Mouse (Mus musculus) layer of hippocampus, postnatal 10 days (tissue): ENCODE results near the gene Kctd13. TPM values are rescaled to one million over a fixed set of nuclear protein-coding genes. Genes with fewer than 3 reads are reported as not detected.

Experiments
- DNase-seq, 2 experiments: peaks; one replicate each; pipeline ENCODE4 v3.0.0; 2021; ENCODE audit warnings: low spot score in 2 of 2
- total RNA-seq, 2 experiments: library from RNA; stranded (reverse); gene quantifications; 2 replicates each; pipeline ENCODE4 v1.2.3; 2021

The Kctd13 gene
- total RNA-seq, 2 experiments from 2014 or later: 151 to 152 TPM

- DNase-seq: no peak
Observed at GRCm38 (mm10) chr7:126941171-126941570, 12.5 kb downstream of the Kctd13 start.

- no peak for DNase-seq
Observed at GRCm38 (mm10) chr7:126941801-126942200, 13.1 kb downstream of the Kctd13 start.

GRCm38 (mm10) chr7:126946530-126946929, 17.9 kb downstream of the Kctd13 start:
- DNase-seq: peak; percentile 51 to 52

- DNase-seq: no peak
Observed at GRCm38 (mm10) chr7:126948626-126949025, 19.9 kb downstream of the Kctd13 start.

DNA sequence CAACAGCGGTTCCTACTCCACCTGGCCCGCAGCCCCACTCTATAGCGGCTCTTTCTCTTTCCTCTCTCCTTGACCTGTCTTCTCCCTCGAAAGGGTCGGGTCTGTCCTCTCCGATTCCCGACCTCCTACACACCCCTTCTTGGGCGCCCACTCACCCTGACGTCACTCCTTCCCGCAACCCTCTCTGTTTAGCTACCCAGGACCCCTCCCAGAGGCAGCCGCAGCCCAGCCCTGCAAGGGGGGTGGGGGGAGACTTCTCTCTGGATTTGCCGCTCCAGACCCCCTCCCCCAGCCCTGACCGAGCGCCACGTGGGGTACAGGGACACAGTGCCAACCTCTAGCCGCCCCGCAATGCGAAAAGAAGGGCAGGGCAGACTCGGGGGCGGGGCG, 20.7 kb downstream of the Kctd13 start, which contains the start of gene Asphd1:
Asphd1 (minus strand) TSS at position 180 of the 390 bp plus-strand sequence.
- peak; percentile 61 to 76 for DNase-seq

GRCm38 (mm10) chr7:126949793-126950646, 21.3 kb downstream of the Kctd13 start, which contains the start of gene Sez6l2:
Gene Sez6l2 (plus strand): TSS chr7:126950563.
- DNase-seq: peak; percentile 84 to 87

- peak in 1 of 2 experiments; percentile 32 for DNase-seq
Observed at GRCm38 (mm10) chr7:126950647-126951615, 22.3 kb downstream of the Kctd13 start.

- DNase-seq: no peak
Observed at GRCm38 (mm10) chr7:126951741-126952140, 23.1 kb downstream of the Kctd13 start.

DNA sequence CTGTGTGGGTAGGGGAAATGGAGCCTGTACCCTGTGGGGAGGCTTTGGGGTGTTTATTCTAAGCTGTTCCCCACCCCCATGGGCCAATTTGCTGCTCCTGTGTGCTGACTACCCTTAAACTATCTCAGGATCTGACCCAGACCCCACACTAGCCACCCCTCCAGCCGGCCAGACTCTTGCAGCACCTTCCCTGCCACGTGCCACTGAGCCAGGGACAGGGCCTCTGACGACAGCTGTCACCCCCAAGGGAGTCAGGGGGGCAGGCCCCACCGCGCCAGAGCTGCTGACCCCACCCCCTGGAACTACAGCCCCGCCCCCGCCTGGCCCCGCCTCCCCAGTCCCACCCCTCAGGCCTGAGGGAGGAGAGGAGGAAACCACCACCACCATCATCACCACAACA, 24.0 kb downstream of the Kctd13 start:
- no peak for DNase-seq

GRCm38 (mm10) chr7:126955125-126955524, 26.4 kb downstream of the Kctd13 start:
- no peak for DNase-seq

DNA sequence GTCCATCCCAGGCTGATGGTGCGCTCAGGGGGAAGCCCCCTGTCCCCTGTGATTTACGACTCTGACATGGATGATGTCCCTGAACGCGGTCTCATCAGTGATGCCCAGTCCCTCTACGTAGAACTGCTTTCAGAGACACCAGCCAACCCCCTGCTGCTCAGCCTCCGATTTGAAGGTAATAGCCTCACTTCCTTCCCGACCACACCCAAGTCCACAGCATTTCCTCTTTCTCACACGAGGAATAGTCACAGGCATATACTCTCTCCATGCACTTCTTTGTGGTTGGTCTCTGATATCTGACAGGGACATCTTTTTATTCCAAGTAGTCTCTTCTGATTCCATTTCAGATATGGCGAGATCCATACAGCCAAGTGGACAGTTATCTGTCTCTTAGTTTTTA, 31.1 kb downstream of the Kctd13 start:
- no peak for DNase-seq

DNA sequence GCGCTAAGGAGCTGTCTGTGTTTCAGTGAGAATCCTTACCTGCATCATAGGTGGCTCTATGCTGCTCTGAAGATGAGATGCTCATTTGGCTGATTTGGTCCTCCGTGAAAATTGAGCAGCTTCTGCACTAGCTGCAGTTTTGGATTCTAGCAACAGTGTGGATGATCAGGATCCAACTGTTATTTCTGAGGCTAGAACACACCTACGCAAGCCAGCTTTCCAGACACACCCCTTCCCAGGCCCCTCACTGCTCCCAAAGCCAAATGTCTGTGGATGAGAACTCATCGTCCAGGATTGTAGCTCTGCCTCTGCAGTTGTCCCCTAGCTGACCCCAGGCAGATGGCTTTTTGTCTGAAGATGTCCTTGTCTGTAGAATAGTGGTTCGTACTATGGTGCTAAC, 32.4 kb downstream of the Kctd13 start:
- DNase-seq: no peak

DNA sequence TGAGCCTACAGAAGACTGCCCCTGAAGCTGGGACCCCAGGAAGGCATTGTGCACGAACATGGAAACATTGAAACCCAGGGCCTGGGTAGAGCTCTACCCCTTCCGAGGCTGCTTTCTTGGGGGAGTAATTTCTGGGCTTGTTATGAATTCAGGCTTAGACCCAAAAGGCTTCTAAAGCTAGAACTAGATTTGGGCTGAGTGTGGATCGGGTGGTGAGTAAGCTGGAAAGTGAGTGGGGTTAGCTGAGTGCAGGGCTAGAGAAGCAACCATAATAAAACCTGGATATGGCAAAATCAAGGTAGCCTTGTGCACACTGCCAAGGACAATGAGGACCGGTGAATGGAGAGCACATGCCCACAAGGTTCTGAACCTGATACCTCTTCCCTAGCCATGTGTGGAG, 33.3 kb downstream of the Kctd13 start:
- DNase-seq: no peak

DNA sequence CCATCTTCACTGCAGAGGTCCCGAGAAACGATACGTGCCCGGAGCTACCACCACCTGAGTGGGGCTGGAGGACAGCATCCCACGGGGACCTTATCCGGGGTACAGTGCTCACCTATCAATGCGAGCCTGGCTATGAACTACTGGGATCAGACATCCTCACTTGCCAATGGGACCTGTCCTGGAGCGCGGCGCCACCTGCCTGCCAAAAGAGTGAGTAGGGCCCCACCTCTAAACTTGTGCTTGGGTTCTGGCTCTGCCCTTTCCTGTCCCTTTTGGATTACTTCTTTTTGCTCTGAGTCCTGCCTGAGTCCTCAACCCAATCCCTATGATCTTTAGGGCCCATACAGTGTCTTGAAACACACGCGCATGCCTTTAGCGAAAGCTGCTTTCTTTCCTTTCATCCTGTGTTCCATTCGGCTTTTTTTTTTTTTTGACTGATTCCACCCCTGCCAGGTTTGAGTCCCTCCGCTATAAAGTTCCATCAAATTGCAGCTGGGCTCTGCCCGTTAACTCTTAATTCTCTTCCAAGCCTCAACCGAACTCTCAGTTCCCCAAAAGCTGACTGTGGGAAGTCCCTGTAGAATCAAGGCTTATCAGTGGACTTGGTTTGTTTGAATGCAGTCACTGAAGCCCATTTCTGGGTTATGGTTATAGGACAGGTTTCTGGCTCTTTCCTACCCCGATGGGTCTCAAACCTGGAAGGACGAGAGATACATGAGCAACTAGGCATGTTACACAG, 35.0 kb downstream of the Kctd13 start:
- DNase-seq: peak in 1 of 2 experiments; percentile 44

- no peak for DNase-seq
Observed at GRCm38 (mm10) chr7:126965568-126965967, 36.9 kb downstream of the Kctd13 start.

GRCm38 (mm10) chr7:126967361-126967760, 38.7 kb downstream of the Kctd13 start:
- DNase-seq: no peak

DNA sequence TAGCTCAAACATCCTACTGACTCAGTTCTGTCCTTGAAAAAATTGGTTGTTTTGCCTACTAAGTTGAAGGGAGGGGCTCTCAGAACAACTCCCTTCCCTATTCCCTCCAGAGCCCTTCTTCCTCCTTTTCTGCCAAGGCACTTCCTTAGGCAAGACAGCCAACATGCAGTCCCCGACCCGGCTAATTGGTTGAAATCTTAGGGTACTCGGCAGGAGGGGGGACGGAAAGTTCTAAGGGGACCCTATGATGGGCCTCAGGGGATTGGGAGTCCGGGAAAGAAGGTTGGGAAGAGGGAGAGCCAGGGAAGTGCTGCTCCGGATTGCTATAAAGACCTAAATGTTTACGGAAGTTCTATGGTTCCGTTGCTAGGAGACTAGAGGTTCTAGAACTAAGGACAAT, 46.8 kb downstream of the Kctd13 start:
- no peak for DNase-seq

GRCm38 (mm10) chr7:126975893-126975949, 47.0 kb downstream of the Kctd13 start, which contains the start of gene Cdipt:
Gene Cdipt (plus strand): TSS chr7:126975914.
- DNase-seq: no peak

- peak; percentile 98 for DNase-seq
Observed at GRCm38 (mm10) chr7:126975950-126976866, 47.5 kb downstream of the Kctd13 start, which contains the start of gene Cdiptos. Gene Cdiptos (minus strand): TSS chr7:126976098.

DNA sequence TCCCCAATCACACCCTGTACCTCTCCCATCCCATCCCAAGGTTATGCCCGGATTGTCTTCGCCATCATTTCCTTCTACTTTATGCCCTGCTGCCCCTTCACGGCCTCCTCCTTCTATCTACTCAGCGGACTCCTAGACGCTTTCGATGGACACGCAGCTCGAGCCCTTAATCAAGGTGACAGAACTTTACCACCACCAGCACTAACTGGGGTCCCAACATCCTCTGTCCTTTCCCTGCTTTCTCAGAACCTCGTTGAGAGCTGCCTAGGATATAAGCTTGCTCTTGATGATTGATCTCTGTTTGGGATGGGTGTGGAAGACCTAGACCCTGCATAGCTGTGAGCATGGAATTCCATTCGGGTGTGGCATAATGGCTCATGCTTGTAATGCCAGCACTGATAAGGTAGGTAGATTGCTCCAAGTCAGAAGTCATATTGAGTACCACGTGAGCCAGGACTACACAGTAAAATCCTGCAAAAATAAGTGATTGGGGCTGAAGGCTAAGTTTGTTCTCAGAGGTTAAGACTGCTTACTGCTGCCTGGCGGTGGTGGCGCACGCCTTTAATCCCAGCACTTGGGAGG, 48.3 kb downstream of the Kctd13 start:
- no peak for DNase-seq
